Mouse (Mus musculus) layer of hippocampus, adult 2 months (tissue): ENCODE results near the gene Dysf. TPM values are rescaled to one million over a fixed set of nuclear protein-coding genes. Genes with fewer than 3 reads are reported as not detected.
A peak's percentile ranks its signal among the peaks of the same experiment; 100 is the strongest.

Experiments
- DNase-seq, 2 experiments: peaks; one replicate each; pipeline ENCODE4 v3.0.0; 2022; ENCODE audit warnings: low spot score in 2 of 2
- H3K27ac ChIP-seq: fragments of 200-600 bp; 2 replicates; pipeline ENCODE4 v1.8.1; 2022
- H3K4me3 ChIP-seq: fragments of 200-600 bp; 2 replicates; pipeline ENCODE4 v1.8.1; 2022; ENCODE audit warnings: mild to moderate bottlenecking
- CTCF ChIP-seq: fragments of 200-600 bp; conservative IDR thresholded peaks from 2 replicates; pipeline ENCODE4 v1.8.1; 2022; ENCODE audit warnings: antibody characterized with exemption, mild to moderate bottlenecking, moderate library complexity
- total RNA-seq, 2 experiments: library from RNA; stranded (reverse); gene quantifications; 2 replicates each; pipeline ENCODE4 v1.2.3; 2021

Dysf gene
- total RNA-seq, 2 experiments from 2014 or later = 1.6 to 3.6 TPM

DNA sequence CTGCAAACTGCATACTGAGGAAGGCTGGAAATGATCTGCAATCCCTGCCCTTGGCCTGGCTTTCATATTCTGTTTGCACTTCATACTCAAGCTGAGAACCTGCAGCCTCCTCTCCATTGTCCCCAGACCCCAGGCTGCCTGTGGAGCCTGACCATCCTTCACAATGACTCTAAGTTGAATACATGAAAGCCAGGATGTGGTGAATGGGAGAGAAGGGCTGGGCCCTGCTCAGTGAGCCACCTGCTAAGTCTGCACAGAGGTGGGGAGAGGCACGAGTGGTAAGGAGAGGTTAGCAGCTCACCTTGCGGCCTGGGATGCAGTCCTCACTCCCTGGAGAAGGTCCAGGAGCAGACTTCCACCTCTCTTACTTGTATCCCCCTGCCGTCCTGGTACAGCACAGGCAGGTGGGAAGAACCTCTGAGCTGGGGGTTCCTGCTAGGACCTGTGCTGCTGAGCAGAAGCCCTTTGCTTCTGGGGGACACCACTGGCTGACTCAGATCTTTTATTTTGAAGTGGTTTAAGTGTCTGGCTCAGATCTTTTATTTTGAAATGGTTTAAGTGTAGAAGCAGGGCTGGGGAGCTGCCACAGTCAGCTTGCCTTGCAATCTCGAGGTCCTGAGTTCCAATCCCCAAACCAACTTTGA, 51.5 kb downstream of the Dysf start:
- Histone ChIP-seq H3K4me3 (no peak overlapping the region), H3K27ac (no peak overlapping the region)
- DNase-seq = no peak
- no peak for TF ChIP-seq CTCF

DNA sequence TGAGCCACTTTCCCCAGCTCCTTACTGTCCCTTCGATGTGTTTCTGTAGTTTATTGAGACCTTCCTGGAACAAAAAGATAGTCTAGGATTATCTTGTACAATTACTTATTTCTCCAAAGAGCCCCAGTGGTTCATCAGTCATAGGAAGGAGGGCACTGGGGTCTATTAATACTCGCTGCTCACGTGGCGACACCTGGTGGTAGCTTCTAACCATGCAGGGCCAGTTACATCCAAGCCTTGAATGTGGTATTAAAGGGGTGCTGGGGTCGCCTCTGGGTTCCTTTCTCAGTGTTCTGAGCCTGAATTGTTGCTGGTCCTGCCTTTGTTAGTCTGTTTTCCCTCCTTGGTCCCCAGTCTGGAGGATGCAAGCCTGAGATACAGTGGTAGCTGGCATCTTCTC, 52.9 kb downstream of the Dysf start:
- Histone ChIP-seq H3K27ac (no peak overlapping the region), H3K4me3 (no peak overlapping the region)
- peak; percentile 47 to 71 for DNase-seq
- peak; percentile 96 for TF ChIP-seq CTCF

DNA sequence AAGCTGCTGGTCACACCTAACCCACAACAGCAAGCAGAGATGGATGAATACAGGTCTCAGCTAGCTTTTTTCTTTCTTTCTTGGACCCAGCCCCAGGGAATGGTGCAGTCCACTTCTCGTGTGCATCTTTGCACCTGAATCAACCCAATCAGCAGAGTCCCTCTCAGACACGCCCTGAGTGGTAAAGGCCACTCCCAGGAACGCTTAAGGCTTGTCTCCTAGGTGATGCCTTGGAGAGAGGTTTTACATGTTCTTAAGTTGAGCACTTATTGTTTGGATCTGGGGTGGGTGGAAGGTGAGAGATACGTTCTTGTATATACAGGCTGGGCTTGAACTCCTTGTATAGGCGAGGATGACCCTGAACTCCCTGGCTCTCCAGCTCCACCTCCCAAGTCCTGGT, 54.2 kb downstream of the Dysf start:
- no peak for TF ChIP-seq CTCF
- no peak overlapping the region for H3K4me3 ChIP-seq
- DNase-seq = no peak
- no peak overlapping the region for H3K27ac ChIP-seq

DNA sequence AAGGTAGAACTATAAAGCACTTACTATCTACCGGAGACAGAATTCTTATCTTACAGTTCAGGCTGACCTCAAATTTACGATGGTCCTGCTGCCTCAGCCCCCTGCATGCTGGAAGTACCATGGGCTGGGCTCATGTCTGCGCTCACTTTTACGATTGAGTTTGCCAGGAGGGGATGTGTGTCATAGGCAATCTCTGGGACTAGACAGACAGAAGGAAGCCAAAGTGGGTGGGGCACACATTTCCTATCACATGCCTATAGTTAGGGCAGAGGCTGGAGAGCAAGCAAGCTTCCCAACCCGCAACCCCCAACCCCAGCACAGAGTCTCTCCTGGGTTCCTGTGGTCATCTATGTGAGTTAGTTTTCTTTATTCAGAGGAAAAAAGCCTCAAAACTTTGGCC, 59.8 kb downstream of the Dysf start:
- TF ChIP-seq CTCF = no peak
- H3K27ac ChIP-seq = no peak overlapping the region
- DNase-seq = no peak
- no peak overlapping the region for H3K4me3 ChIP-seq

DNA sequence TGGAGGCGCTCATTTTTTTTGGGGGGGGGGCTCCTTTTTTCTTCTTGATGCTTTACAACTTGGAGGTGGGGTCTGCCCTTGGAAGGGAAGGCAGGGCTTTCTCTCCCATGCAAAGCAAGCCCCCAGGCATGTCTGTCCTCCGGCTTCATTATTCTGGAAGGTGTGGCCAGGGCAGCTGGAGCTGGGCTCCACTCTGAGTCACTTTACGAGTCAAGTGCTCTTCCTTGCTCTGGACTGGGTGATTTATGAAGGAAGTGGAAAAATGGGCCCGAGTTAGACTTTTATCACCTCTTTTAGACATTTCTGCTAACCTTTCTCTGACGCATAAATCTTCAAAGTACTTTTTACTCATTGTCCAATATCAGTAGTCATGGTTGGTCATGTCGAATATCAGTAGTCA, 61.9 kb downstream of the Dysf start:
- no peak overlapping the region for H3K27ac ChIP-seq
- DNase-seq = no peak
- no peak for TF ChIP-seq CTCF
- no peak overlapping the region for H3K4me3 ChIP-seq

DNA sequence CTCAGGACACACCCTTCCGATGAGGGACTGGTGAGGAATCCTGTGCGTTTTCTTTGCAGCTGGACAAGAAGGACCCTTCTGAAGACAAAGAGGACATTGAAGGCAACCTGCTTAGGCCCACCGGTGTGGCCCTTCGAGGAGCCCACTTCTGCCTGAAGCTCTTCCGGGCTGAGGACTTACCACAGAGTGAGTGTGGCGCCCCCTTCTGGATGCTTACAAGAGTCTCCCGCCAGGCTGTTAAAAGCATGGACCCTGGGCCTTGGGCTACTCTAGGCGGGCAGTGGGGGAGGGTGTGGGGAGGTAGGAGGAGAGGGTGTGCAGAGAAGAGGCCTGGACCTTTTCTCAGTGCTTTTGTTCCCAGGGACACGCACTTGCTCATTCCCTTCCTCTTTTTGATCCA, 64.2 kb downstream of the Dysf start:
- H3K27ac ChIP-seq = no peak overlapping the region
- H3K4me3 ChIP-seq = no peak overlapping the region
- no peak for DNase-seq
- peak; percentile 56 for TF ChIP-seq CTCF

DNA sequence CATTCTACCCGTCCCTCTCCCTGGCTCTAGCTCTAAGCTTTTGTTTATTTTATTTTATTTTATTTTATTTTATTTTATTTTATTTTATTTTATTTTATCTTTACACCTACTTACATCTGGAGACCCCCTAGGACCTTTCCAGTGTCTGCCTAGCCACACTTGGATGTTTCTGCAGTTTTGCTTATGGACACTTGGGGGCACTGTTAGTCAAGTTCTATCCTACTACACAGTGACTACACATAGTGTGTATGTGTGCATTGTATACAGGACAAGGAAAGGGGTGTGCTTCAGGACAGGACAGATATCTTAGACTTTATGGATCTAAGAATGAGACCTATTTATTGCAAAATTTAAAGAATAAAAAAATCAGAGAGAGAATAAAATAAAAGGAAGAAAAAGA, 69.8 kb downstream of the Dysf start:
- peak; percentile 75 for TF ChIP-seq CTCF
- H3K27ac ChIP-seq = no peak overlapping the region
- no peak overlapping the region for H3K4me3 ChIP-seq
- no peak for DNase-seq

DNA sequence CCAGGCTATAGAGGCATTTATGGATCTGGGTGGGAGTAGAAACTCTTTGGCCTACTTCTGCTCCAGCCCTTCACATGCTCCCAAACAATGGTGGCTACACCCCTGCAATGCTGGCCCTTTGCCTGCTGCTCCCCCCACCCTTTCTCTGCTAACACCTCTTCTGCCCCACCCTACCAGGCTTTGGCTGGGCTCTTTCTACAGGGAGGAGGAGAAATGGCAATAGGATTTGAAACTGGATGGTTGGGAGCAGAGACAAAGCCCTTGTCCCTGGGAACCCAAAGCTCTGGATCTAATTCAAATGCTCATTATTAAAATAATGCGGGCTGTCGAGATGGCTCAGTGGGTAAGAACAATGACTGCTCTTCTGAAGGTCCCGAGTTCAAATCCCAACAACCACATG, 72.2 kb downstream of the Dysf start:
- no peak for TF ChIP-seq CTCF
- Histone ChIP-seq H3K4me3 (no peak overlapping the region), H3K27ac (no peak overlapping the region)
- DNase-seq = no peak

DNA sequence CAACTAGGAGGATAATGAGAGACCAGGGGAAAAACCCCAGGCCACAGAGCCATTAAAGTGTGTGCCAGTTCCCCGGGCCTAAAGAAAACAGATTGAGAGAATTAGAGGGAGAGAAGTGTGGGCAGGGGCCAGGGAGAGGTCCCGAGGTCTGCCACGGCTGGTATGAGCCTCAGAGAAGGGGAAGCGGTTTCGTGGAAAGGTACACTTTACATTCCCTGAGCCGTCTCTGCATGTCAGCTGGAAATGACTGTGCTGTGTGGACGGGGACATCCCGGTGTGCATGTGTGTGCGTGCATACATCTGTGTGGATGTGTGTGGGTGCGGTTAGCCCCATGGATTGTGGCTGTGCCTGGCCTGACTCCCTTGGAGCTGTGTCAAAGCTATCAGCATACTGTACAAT, 76.4 kb downstream of the Dysf start:
- H3K27ac ChIP-seq = no peak overlapping the region
- TF ChIP-seq CTCF = no peak
- no peak for DNase-seq
- H3K4me3 ChIP-seq = no peak overlapping the region

DNA sequence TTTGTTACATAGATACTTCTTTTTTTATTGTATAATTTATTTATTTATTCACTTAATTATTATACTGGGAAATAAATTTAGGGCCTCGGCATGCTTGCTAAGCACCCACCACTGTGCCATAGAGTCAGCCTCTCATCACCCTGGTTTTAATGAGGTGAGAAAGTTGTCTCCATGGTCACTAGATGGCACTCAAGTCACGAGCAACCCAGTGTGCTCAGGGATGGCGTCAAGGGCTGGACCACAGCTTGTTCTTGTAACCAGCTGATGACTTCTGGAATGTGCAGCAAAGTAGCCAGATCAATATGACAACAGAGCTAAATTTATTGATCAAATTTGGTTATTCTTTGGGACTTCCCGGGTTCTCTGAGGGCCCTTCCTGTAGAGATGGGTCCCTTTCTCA, 85.1 kb downstream of the Dysf start:
- Histone ChIP-seq H3K27ac (no peak overlapping the region), H3K4me3 (no peak overlapping the region)
- DNase-seq = peak; percentile 38 to 40
- TF ChIP-seq CTCF = peak; percentile 83

DNA sequence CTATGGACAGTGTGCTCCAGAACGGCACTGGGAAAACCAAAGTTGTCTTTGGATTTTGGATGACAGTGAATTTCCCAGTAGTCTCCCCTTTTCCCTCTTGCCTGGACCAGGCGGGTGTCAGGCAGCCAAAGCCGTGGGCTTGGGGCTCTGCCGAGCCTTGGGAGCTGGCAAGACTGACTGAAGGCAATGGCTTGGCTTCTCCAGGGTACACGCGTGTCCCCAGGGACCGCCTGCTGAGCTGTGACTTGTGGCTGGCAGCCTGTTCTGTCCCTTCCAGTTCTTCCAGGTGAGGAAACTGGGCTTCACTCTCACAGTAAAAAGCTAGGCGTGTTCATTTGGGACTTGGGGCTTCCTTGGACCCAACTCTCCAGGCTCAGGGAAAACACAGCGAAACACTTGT, 86.1 kb downstream of the Dysf start:
- Histone ChIP-seq H3K27ac (no peak overlapping the region), H3K4me3 (no peak overlapping the region)
- TF ChIP-seq CTCF = no peak
- DNase-seq = no peak

DNA sequence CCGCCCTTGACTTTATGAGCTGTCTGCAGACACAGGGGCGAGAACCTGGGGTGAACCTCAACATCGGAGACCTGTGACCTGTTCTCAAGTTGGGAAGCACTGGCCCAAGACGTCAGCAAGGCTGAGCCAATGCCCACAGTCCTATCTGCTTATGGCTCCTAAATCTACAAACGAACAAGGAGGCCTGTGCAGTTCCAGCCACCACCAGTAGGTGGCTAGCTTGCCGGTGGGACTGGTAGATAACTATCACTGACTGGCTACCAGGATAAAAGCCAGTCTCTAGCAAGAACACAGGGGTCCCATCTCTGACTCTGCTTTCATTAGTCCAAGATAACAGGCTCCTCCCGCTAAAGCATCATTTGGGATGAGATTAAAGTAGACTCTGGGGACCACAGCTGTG, 86.6 kb downstream of the Dysf start:
- peak; percentile 98 for TF ChIP-seq CTCF
- H3K4me3 ChIP-seq = no peak overlapping the region
- no peak overlapping the region for H3K27ac ChIP-seq
- peak; percentile 42 to 86 for DNase-seq

DNA sequence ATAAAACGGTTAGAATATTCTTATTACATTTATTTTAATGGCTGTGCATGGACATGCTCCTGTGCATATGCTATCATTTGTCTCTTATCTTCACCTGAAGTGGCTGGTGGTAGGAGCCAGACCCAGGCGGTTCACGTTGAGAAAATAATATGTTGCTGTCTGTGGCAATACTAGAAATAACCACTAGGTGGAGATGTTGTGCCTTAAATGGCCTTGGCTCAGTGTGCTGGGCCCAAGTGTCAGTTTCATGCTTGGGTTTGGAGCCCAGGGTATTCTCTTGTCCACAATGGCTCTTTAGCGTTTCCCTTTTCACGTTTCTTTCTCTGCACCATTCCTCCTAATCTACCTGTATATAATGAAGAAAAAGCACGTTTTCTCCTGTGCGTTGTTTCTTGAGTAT, 87.5 kb downstream of the Dysf start:
- peak; percentile 75 to 83 for DNase-seq
- peak; percentile 90 for TF ChIP-seq CTCF
- Histone ChIP-seq H3K4me3 (no peak overlapping the region), H3K27ac (no peak overlapping the region)

DNA sequence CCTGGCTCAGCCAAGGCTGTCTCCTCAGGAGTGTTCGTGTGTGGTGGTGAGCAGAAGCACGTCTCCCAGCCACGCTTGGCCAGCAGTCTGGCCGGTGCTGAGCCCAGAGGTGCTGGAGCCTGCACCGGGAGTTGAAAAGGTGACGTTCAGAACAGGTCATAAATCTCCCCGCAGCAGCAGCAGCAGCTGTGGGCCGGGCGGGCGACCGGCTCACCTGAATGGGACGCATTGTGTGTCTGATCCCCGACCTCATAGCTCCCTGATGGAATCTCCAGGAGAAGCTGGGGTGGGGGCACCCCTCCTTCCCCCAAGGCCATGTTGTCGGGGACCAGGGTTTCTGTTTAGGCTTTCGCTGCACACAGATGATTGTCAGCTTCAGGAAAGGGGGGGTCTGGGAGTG, 93.6 kb downstream of the Dysf start:
- Histone ChIP-seq H3K4me3 (no peak overlapping the region), H3K27ac (no peak overlapping the region)
- DNase-seq = no peak
- TF ChIP-seq CTCF = no peak
